Mouse (Mus musculus) testis, postnatal 14 days (tissue): ENCODE measurements around the gene Ppargc1a.

Experiments
- DNase-seq: peaks from one replicate; pipeline ENCODE4 v3.0.0; 2021; ENCODE audit warnings: low spot score

The Ppargc1a gene

DNA sequence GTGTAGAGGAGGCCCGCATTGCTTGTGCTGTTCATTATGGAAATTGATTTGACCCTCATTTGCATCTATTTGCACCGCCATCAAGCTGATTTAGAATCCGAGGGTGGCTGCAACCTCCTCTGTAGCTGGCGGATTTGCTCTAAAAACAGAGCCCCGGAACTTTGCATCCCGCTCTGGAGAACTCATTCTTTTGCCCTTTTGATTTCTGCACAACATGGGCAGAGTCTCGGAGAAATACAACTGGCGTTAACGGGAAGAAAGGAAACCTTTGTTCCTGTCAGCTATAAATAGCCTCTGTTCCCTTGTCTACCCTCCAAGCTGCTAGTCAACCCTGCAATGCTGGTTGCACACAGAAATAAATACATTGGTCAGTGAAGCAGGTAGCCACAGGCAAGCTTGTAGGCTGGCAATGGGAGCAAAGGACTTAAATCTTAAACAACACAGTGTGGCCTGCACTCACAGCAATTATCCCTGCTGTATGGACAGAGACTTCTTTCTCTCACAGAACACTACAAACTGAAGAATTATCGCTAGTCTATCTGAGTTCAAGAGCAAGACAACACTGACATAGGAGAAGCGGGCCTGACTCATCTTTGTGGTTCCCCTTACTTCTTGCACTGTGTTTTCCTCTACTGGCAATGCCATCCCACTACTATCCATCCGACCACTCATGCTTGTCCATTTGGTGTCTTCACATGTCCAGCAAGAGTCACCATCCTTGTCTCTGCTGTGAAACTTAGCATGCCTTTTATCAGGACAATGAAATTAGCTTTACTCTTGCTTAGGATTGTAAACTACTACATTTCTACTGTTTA lies 155.0 kb downstream of the Ppargc1a start:
- no peak for DNase-seq

DNA sequence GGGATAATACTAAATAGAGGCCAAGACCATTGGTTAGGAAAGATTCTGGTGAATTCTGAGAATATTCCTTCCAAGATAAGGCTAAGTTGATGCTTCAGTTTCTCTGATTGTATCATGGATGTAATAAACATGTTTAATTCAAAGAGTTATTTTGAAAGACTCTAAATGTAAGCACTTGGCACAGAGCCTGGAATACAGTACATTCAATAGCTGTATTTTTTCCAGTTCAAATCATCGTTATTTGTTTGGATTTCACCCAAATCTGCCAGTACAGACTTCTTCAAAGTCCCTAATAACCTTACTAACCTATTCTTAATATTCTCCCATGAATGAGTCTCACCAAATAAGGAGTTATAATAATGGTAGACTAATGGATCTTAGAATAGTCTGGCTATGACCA lies 157.5 kb downstream of the Ppargc1a start:
- no peak for DNase-seq

DNA sequence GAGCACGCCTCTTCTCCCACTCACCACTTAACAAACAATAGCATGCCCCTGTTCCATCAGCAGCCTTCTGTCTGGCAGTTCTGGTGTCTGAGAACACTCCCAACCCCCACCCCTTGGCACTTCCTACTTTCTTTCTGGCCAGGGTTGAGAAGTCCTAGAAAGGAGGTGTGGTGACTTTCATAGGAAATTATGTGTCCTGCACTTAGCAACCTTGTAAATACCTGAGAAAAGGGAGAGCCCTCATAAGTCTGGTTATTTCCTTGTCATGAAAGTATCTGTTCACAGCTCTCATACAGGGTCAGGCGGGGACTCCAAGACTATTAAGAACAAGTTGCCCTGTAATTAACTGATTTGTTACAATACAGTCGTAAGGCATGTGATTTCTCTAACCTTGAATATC lies 161.1 kb downstream of the Ppargc1a start:
- DNase-seq, result peak; percentile 17
